Comparison of ENCODE assay signal across 11 mouse cellular contexts in genomic region chr11:67514401-67514800, GRCm38 (mm10). TPM values are rescaled to one million over a fixed set of nuclear protein-coding genes. Genes with fewer than 3 reads are reported as not detected.
DNase-seq lines count a peak whose midpoint lies in the region; ATAC-seq and TF ChIP-seq lines count a peak whose summit lies in the region.
"Had no signal": no experiment of that assay in that cellular context is flagged by ENCODE, and none has a peak within 500 bp of the region (broad histone marks: within the 10 kb centered on the region; RNA-seq: fewer than 3 reads in every experiment).

No protein-coding gene starts in this region.

- DNase-seq in forebrain, embryonic 10.5 days (ENCODE audit: extremely low spot score, low spot score): peak; percentile 17
- no peak for DNase-seq in liver, postnatal 0 days
- DNase-seq in liver: no peak
- peak; percentile 70 for DNase-seq in ZHBTc4 (ENCODE audit: low read depth, low spot score)
- DNase-seq in midbrain, postnatal 0 days (ENCODE audit: low spot score): no peak
- no peak for DNase-seq in thymus, adult 18-20 months
- no peak for DNase-seq in spleen, adult 12 weeks (ENCODE audit: low spot score)
- DNase-seq: gastrocnemius, postnatal 25 days; right cerebral cortex, postnatal 4 days had no signal

- H3K9me3 ChIP-seq in forebrain, embryonic 10.5 days: peaks cover 4% of the 10 kb centered on the region; the same call in 1 of the 2 replicates
- no peaks in the 10 kb centered on the region for H3K9me3 ChIP-seq in forebrain, embryonic 12.5 days
- no peaks in the 10 kb centered on the region for H3K9me3 ChIP-seq in liver, postnatal 0 days (ENCODE audit: low read length)
- H3K9me3 ChIP-seq in midbrain, postnatal 0 days (ENCODE audit: low read length): no peaks in the 10 kb centered on the region
- H3K9me3 ChIP-seq: embryonic facial prominence, embryonic 13.5 days had no signal

- no peaks in the 10 kb centered on the region for H3K36me3 ChIP-seq in forebrain, embryonic 10.5 days (replicated peaks)
- H3K36me3 ChIP-seq in forebrain, embryonic 12.5 days (replicated peaks): no peaks in the 10 kb centered on the region
- no peaks in the 10 kb centered on the region for H3K36me3 ChIP-seq in liver, postnatal 0 days (replicated peaks; ENCODE audit: insufficient read depth, low read length)
- H3K36me3 ChIP-seq in midbrain, postnatal 0 days (ENCODE audit: insufficient read depth, low read length): no peaks in the 10 kb centered on the region
- H3K36me3 ChIP-seq: embryonic facial prominence, embryonic 13.5 days had no signal

- no peaks in the 10 kb centered on the region for H3K27me3 ChIP-seq in forebrain, embryonic 10.5 days (ENCODE audit: poor library complexity, severe bottlenecking)
- no peaks in the 10 kb centered on the region for H3K27me3 ChIP-seq in forebrain, embryonic 12.5 days
- no peaks in the 10 kb centered on the region for H3K27me3 ChIP-seq in liver, postnatal 0 days (ENCODE audit: insufficient read depth, low read length)
- H3K27me3 ChIP-seq in midbrain, postnatal 0 days (ENCODE audit: insufficient read depth, low read length): no peaks in the 10 kb centered on the region
- H3K27me3 ChIP-seq: embryonic facial prominence, embryonic 13.5 days had no signal

- no peak for TF ChIP-seq EP300 in liver, postnatal 0 days (IDR thresholded peaks at IDR 0.05; ENCODE audit: low read depth)

- no peak overlapping the region for H3K9ac ChIP-seq in forebrain, embryonic 12.5 days
- H3K9ac ChIP-seq in liver, postnatal 0 days (replicated peaks): no peak overlapping the region
- no peak overlapping the region for H3K9ac ChIP-seq in midbrain, postnatal 0 days (replicated peaks; ENCODE audit: low read length, poor library complexity, severe bottlenecking)
- H3K9ac ChIP-seq: embryonic facial prominence, embryonic 13.5 days had no signal

- 94% methylated on average over 8 of the region's 8 CpGs for WGBS in forebrain, embryonic 10.5 days
- WGBS in forebrain, embryonic 12.5 days: 83% methylated on average over 8 of the region's 8 CpGs
- 84% methylated on average over 8 of the region's 8 CpGs for WGBS in liver, postnatal 0 days (ENCODE audit: insufficient replicate concordance)
- WGBS in midbrain, postnatal 0 days: 88% methylated on average over 8 of the region's 8 CpGs

- peaks cover 7% of the 10 kb centered on the region for H3K4me1 ChIP-seq in forebrain, embryonic 10.5 days
- H3K4me1 ChIP-seq in forebrain, embryonic 12.5 days: no peaks in the 10 kb centered on the region
- H3K4me1 ChIP-seq in liver, postnatal 0 days (ENCODE audit: insufficient read depth): peaks cover 2% of the 10 kb centered on the region; the same call in 1 of the 2 replicates
- H3K4me1 ChIP-seq in midbrain, postnatal 0 days (ENCODE audit: insufficient read depth, low read length): 0 out of 2 replicates have a peak, but pooled peaks cover 6% of the 10 kb centered on the region

- H3K4me2 ChIP-seq in forebrain, embryonic 12.5 days: no peak overlapping the region
- H3K4me2 ChIP-seq in liver, postnatal 0 days (ENCODE audit: low read depth, low read length): no peak overlapping the region
- no peak overlapping the region for H3K4me2 ChIP-seq in midbrain, postnatal 0 days (ENCODE audit: low read depth, low read length, poor library complexity, severe bottlenecking)
- H3K4me2 ChIP-seq: embryonic facial prominence, embryonic 13.5 days had no signal

- peak; percentile 62 for TF ChIP-seq CTCF in liver, postnatal 0 days (IDR thresholded peaks at IDR 0.05; ENCODE audit: low read depth)
- peak; percentile 58 for TF ChIP-seq CTCF in midbrain, postnatal 0 days (IDR thresholded peaks at IDR 0.05)

- no peak for ATAC-seq in forebrain, embryonic 12.5 days (ENCODE audit: low FRiP score)
- ATAC-seq in liver, postnatal 0 days: no peak
- ATAC-seq in midbrain, postnatal 0 days (ENCODE audit: low FRiP score): no peak

- no peak overlapping the region for H3K4me3 ChIP-seq in forebrain, embryonic 10.5 days
- no peak overlapping the region for H3K4me3 ChIP-seq in forebrain, embryonic 12.5 days (replicated peaks)
- H3K4me3 ChIP-seq in liver, postnatal 0 days (ENCODE audit: low read depth, low read length): no peak overlapping the region
- no peak overlapping the region for H3K4me3 ChIP-seq in midbrain, postnatal 0 days (ENCODE audit: low read depth, low read length)
- H3K4me3 ChIP-seq: embryonic facial prominence, embryonic 13.5 days had no signal

- H3K27ac ChIP-seq in forebrain, embryonic 10.5 days: no peak overlapping the region
- H3K27ac ChIP-seq in forebrain, embryonic 12.5 days: no peak overlapping the region
- no peak overlapping the region for H3K27ac ChIP-seq in liver, postnatal 0 days (ENCODE audit: low read depth)
- H3K27ac ChIP-seq in midbrain, postnatal 0 days (ENCODE audit: low read depth, low read length): no peak overlapping the region
- H3K27ac ChIP-seq: embryonic facial prominence, embryonic 13.5 days had no signal

RNA-seq across cellular contexts. Expression of gene Gas7, which starts 59.2 kb away (rescaled TPM):
- polyA plus RNA-seq in forebrain, embryonic 10.5 days (2016; fragmentation: Nextera tagmentation; extraction: Ambion mirVana): 3.1 and 3.3 TPM in 2 replicates
- polyA plus RNA-seq in forebrain, embryonic 12.5 days (2016; fragmentation: Nextera tagmentation; extraction: Ambion mirVana): 4.2 and 4.8 TPM in 2 replicates
- 2.4 and 2.7 TPM in 2 replicates for polyA plus RNA-seq in liver, postnatal 0 days (2015; fragmentation: Nextera tagmentation; extraction: Ambion mirVana)
- 118 and 135 TPM in 2 replicates for total RNA-seq in midbrain, postnatal 0 days (2014; rRNA removed)
- polyA plus RNA-seq in midbrain, postnatal 0 days (2015; fragmentation: Nextera tagmentation; extraction: Ambion mirVana): 80.3 and 82.1 TPM in 2 replicates

Comparison
In these comparisons a context has a peak if more than half of its experiments do, and no peak if none do; other contexts are left out.
1. DNase-seq: peak in forebrain, embryonic 10.5 days (single experiment) and ZHBTc4 (single experiment); none in liver, postnatal 0 days (single experiment), liver (single experiment), midbrain, postnatal 0 days (single experiment), thymus, adult 18-20 months (0 of 2) and spleen, adult 12 weeks (single experiment).
2. RNA of gene Gas7, which starts 59.2 kb away (polyA plus RNA-seq): 80.3 to 82.1 TPM in midbrain, postnatal 0 days; 4.2 to 4.8 TPM in forebrain, embryonic 12.5 days, 3.1 to 3.3 TPM in forebrain, embryonic 10.5 days and 2.4 to 2.7 TPM in liver, postnatal 0 days; every median in the first group is over 10 times any median in the second.